Mouse (Mus musculus) spleen, postnatal 10 days (tissue): ENCODE results near the gene Eif3i.

ENCODE experiments used
- DNase-seq, 2 experiments: peaks; one replicate each; pipeline ENCODE4 v3.0.0; 2021 to 2022; ENCODE audit warnings: low spot score in 2 of 2

Eif3i gene

GRCm38 (mm10) chr4:129600233-129601158, at the start of gene Eif3i, which contains the start of gene Tmem234:
Gene Eif3i (minus strand): TSS chr4:129600648.
Gene Tmem234 (plus strand): TSS chr4:129600668.
- peak; percentile 75 to 88 for DNase-seq

- no peak for DNase-seq
Observed at GRCm38 (mm10) chr4:129648656-129649055, 48.2 kb upstream of the Eif3i start.

- DNase-seq = no peak
Observed at GRCm38 (mm10) chr4:129645204-129645603, 44.8 kb upstream of the Eif3i start.

- no peak for DNase-seq
Observed at GRCm38 (mm10) chr4:129641756-129642155, 41.3 kb upstream of the Eif3i start.

- peak; percentile 88 to 97 for DNase-seq
Observed at GRCm38 (mm10) chr4:129640638-129641467, 40.4 kb upstream of the Eif3i start, which contains the start of gene Txlna. Gene Txlna (minus strand): TSS chr4:129641065.

- peak; percentile 42 for DNase-seq
Observed at GRCm38 (mm10) chr4:129640101-129640637, 39.7 kb upstream of the Eif3i start.

GRCm38 (mm10) chr4:129639221-129639620, 38.8 kb upstream of the Eif3i start:
- no peak for DNase-seq

- DNase-seq = no peak
Observed at GRCm38 (mm10) chr4:129633852-129634251, 33.4 kb upstream of the Eif3i start.

- DNase-seq = no peak
Observed at GRCm38 (mm10) chr4:129631867-129632266, 31.4 kb upstream of the Eif3i start.

- no peak for DNase-seq
Observed at GRCm38 (mm10) chr4:129630944-129631343, 30.5 kb upstream of the Eif3i start.

GRCm38 (mm10) chr4:129626035-129626434, 25.6 kb upstream of the Eif3i start:
- no peak for DNase-seq

GRCm38 (mm10) chr4:129625496-129625895, 25.0 kb upstream of the Eif3i start:
- DNase-seq = no peak

GRCm38 (mm10) chr4:129625029-129625370, 24.6 kb upstream of the Eif3i start:
- DNase-seq = peak; percentile 47 to 82

GRCm38 (mm10) chr4:129624281-129625028, 24.0 kb upstream of the Eif3i start:
- peak; percentile 53 to 84 for DNase-seq

- DNase-seq = peak; percentile 45 to 46
Observed at GRCm38 (mm10) chr4:129623681-129624091, 23.2 kb upstream of the Eif3i start, which contains the start of gene Ccdc28b. Gene Ccdc28b (minus strand): TSS chr4:129623947.

- DNase-seq = no peak
Observed at GRCm38 (mm10) chr4:129622803-129623535, 22.5 kb upstream of the Eif3i start.

- DNase-seq = no peak
Observed at GRCm38 (mm10) chr4:129622120-129622802, 21.8 kb upstream of the Eif3i start.

- DNase-seq = no peak
Observed at GRCm38 (mm10) chr4:129621283-129621841, 20.9 kb upstream of the Eif3i start.

- DNase-seq = no peak
Observed at GRCm38 (mm10) chr4:129620419-129621282, 20.2 kb upstream of the Eif3i start.
